Mouse (Mus musculus) cerebellum, adult 2 months (tissue): ENCODE measurements around the gene Pcif1.

Experiments used
- CTCF ChIP-seq: fragments of 200-500 bp; IDR thresholded peaks from 2 replicates; pipeline ENCODE4 v1.5.1; 2011; ENCODE audit warnings: low read depth, mild to moderate bottlenecking, control low read depth, low read length, moderate library complexity, borderline replicate concordance; ENCODE audit not compliant: insufficient read depth
- POLR2A ChIP-seq: fragments of 200-500 bp; IDR thresholded peaks from 2 replicates; pipeline ENCODE4 v1.6.1; 2011; ENCODE audit warnings: low read length, control low read depth, borderline replicate concordance; ENCODE audit not compliant: insufficient read depth

DNA sequence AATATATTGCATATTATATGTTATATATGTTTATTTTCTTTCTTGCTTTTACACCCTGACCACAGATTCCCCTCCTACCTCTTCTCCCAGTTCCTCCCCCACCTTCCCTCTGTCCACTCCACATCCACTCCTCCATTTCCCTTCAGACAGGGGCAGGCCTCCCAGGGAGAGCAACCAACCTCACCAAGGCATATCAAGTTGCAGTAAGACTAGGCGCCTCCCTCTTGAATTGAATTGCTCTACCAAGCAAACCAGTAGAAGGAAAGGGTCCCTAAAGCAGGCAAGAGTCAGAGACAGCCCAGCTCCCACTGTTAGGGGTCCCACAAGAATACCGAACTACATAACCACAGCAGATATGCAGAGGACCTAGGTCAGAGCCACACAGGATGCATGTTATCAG lies 19.9 kb upstream of the Pcif1 start:
- TF ChIP-seq POLR2A (no peak), CTCF (no peak)
